Mouse (Mus musculus): ENCODE results near the gene Gsto2.

Gene Gsto2

DNA sequence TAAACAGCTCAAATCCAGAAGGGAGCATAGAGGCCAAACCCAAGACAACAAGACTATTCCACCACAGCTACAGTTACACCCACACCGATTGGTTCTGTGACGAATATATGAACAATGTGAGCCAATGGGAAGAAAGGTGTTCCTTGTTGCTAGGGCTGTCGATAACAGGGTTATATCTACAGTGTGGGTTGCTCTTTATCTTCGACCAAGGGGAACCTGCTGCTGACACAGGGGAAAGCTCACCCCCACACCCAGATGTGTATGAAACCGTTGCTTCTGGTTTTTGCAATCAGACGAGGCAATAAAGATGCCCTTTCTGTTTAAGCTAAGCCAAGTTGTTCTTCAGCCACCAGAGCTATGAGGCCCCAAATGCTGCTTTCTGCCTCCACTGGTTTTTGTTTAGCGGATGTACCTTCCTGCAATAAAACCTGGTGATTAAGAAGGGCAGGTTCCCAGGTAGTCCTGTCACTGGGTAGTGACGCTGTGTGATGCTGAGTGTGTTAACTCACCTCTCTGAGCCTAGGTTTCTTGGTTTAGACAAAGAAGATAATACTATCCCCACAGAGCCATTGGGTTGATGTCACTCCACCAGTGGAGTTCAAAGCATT, 33.2 kb downstream of the Gsto2 start:
- no peak for DNase-seq

DNA sequence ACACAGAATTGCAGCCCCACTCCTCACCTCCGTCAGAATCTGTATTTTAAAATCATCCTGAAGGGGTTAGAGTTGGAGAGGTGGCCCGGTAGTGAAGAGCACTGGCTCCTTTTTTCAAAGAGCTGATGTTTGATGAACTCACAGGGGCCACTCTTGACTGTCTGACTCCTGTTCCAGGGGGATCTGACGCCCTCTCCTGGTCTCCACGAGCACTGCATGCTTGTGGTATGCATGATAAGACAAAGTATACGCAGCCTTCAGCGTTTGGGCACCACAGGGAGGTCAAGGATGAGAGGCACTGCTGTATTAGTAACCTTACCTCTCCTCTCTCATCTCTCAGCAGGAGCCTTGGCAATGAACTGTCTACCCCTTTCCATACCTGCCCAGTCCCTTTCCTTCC, 34.7 kb downstream of the Gsto2 start:
- peak; percentile 71 to 72 for DNase-seq

DNA sequence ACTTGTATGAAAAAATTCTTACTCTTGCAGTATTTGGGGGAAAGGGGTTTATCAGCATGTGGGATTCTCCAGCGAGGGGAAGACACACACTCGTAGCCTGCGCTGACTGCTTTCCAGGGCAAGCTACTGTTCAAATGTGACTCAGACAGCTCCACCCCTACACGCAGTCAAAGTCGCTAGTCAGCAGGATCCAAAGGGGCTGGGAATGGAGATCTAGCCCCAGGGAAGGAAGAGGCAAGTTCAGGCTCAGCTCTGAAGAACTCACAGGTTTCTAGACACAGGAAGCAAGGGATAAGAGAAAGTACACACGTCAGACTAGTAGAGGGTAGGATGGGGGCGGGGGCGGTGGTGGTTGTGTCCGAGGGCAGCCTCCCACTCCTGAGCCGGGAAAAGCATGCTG, 35.2 kb downstream of the Gsto2 start:
- DNase-seq, result no peak

DNA sequence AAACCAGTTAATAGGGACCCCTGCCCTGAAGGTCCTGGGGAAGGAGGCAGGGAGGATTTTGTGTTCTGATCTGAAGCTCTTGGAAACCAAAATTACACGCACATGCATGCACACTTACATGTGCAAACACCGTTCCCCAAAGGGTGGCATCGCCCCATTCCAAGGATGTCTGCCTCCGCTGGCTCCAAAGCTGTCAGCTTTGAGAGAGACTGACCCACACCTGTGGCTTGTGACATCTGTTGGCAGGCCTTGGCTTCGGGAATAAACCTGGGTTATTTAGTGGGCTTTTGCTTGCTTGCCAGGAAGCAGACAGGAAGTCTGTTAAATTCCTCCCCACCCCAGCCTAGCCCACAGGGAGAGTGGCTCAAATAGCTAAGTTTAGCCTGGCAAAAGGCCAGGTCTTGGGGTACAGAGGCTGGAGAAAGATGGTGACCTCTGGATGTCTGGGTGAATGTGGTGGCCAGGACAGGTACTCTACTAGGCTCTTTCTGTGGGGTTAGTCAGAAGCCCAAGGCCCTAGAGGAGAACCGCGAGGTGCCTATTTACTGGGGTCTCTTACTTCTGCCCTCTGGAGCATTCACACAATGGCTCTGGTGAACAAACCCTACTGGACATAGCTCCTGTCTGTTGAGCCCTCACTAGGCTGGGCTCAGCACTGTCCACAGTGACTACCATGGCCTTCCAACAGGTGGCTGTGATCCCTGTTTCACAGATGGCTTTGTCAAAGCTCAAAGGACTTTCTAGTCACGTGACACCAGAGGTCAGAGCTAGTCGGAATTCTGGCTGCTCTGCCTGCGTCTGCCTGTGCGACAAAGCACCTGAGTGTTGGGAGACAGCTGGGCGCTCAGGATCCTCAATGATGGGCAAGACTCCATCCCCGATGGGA, 37.2 kb downstream of the Gsto2 start:
- no peak for DNase-seq

DNA sequence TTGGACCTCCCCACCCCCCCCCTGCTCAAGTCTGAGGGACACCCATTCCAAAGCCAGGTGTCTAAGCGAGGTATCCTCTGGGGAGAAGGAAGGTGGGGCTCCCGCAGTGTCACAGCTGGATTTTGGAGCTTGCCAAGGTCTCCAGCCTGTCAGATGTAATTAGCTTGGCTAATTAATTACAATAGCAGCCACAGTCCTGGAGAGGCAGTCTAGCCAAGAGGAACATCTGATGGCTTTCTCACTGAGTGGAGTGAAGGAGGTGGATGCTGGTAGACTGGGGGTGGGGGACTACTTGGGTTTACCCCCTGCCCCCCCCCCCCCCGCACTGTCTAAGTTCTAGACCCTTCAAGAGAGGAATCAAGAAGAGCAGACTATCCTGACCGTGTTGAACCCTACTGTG, 38.3 kb downstream of the Gsto2 start:
- DNase-seq, result no peak

DNA sequence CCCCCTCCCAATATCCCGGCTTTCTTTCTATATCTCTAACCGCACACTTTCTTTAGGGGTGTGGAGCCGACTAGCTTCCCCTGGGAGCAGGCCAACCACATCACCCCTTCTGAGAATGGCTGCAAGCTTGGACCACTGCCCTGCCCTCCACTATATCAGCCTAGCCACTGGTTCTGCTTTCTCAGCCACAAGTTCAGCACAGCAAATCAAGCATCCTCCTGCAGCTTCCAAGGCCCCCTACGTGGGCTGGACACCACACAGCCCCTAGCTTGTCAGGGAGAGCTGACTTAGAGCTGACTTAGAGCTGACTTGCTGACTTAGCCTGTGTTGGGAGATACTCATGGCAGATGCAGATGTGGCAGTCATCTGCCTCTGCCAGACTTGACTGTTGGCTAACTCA, 39.7 kb downstream of the Gsto2 start:
- DNase-seq, result peak in 1 of 2 experiments; percentile 13

DNA sequence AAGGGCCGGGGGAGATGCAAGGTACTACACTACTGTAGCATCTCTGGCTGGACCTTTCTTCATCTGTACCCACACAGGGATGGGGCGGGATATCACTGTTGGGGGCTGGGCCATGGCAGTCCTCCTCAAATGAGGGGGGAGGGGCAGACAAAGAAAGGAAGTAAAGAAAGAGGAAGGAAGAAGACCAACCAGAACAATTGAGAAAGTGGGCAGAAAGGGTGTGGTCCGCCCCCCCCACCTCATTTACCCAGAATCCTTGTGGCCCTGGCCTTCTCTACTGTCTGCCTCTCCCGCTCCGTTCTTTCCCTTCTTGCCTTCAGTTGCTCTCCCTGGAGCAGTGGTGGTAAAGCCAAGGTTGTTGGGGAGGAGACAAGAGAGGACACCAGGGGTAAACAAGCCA, 40.3 kb downstream of the Gsto2 start:
- peak; percentile 60 to 72 for DNase-seq

DNA sequence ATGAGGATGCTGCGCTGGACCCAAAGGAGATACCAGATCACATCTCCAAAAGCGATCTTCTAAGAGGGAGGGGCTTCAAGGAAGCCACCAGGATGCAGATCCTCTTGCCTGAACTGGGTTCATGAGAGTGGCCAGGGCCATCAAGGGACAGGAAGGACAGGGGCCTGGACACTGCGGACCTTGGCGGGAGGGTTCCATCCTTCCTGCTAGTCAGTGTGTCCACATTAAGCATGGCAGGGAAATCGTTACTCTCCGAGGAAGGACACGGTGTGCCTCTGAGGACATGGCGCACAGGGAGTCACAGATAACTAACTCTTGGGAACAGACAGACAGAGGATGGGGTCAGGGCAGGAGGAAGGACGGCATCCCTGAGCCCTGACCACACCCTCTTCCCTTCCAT, 42.3 kb downstream of the Gsto2 start:
- DNase-seq, result no peak

DNA sequence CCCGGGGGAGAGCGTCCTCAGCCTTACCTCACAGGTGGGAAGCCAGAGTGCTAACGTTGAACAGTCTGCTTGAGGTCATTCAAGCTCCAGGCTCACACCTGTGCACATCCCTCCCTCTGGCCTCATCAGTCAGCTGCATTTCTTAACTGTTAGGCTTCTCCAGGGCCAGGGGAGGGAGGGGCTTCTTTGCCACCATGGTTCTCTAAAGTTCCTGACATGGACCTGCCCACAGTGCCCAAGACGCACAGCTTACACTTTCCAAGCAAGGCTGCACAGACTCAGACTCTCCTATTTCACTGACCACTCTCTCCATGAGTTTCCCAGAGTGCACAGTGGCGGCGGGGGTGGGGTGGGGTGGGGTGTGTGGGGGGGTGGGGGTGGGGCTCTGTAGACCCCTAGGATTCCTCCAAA, 43.6 kb downstream of the Gsto2 start:
- DNase-seq, result peak; percentile 4 to 12

DNA sequence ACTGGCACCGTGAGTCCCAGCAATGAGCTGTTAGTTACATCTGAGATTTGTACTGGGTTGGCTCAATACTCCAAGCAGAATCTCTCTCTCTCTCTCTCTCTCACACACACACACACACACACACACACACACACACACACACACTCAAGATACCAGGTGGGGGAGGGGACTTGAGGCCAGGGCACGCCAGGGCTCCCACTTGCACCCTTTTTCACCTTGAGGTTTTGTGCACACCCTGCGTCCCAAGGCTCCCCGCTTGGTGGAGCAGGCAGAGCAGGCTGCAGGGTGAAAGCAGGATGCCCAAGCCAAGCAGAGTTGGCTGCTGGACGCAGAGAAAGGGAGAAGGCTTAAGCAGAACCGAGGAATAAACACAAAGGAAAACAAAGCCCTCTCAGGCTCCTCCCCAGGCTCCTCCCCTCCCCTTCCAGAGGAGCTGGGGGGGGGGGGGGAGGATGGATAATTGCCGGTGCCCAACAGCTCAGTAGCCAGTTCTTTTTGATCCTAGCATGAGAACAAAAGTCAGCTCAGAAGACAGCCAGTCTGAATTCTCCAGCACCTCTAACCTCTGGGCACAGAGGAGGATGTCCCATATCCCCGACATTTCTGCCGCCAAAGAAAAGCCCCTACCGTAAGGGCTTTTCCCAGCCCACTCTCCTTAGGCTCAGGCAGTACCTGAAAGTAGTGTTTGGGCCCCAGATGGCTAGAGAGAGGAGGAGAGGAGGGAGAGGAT, 44.2 kb downstream of the Gsto2 start:
- DNase-seq, result peak; percentile 48

DNA sequence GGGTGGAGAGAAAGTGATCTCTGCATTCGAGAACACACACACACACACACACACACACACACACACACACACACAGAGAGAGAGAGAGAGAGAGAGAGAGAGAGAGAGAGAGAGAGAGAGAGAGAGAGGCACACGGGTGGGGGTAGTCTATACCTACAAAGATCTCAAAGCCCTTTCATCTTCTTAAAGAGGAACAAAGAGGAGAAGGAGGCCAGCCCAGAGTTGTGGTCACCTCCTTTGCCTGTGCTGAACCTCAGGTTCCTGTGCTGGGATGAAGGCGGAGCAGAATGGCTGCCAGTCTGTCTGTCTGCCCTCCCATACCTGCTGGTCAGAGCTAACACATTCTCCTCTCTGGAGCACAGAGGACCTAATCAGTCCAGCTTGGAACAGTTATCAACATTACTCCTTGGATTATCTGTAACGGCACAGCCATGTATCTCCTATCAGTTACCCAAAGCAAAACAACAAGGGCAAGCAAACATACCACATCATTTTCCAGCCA, 44.8 kb downstream of the Gsto2 start:
- DNase-seq, result peak; percentile 36 to 44

DNA sequence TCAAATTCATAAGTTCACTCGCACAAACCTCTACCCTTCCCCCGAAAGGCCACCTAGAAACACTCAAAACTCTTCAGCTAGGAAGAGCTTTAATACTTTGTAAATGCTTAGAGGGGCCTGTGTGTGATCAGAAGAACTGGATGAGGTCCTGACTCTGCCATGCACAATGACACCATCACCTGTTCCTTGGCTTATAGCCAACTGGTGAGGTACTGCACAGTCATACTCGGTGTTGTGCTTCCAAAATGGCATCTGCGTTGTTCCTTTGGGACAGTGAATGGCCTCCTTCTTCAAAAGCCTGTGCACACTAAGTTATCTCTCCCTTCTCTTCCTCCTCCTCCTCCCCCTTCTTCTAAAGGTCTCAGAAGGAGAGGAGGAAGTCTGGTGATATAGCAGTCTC, 45.4 kb downstream of the Gsto2 start:
- DNase-seq, result peak; percentile 4 to 10

DNA sequence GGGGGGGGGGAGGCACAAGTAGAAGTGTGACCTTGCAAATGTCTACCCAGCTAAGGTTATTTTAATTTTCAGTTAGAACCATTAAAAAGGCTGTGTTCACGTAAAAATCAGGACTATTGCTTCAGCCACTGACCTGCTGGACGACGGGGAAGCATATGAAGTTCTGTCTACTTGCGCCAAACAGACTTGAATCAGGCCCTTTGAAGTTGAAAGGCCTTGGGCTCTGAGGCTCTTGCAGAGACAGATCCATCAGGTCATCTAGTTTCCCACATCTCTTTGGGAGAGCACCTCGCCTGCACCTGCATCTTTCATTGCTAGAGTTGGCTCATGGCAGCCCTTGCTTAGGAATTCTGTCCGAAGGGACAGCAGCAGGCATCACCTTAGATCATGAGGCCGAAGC, 48.0 kb downstream of the Gsto2 start:
- no peak for DNase-seq

DNA sequence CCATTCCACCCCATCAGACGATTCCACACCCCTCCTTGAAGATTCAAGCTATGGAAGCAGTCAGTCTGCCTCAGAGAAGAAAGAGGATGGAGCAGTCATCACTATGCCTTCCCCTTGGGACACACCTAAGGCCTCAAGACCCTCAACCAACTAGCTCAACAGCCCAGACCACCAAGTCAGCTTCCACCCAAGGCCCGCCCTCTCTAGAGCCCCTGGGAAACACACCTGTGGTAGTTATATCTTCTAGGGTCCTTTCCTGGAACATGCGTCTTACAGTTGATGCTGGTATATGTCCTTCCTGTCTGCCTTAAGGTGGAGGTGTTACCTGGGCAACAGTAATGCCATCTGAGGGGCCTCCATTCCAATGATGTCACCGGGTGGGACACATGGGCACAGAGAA, 48.9 kb downstream of the Gsto2 start:
- peak; percentile 4 to 10 for DNase-seq

DNA sequence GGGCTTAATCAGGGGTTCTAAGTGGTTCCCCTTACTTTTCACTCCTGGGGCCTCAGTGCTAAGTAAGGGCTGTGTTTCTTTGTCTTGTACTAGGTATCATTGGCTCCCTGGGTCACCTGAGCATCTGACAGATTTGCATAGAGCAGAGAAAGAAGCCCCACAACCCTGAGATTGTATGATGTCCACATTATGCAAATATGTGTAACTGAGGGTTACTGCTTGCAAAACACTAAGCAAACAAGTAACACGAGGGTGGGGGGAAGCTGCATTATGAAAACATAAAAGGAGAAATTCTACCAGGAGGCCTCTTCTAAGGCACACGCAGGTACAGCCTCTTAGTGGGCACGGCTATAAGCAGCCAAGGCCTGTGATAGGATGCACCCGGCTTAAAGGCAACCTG, 49.9 kb downstream of the Gsto2 start:
- peak; percentile 70 to 78 for DNase-seq

DNA sequence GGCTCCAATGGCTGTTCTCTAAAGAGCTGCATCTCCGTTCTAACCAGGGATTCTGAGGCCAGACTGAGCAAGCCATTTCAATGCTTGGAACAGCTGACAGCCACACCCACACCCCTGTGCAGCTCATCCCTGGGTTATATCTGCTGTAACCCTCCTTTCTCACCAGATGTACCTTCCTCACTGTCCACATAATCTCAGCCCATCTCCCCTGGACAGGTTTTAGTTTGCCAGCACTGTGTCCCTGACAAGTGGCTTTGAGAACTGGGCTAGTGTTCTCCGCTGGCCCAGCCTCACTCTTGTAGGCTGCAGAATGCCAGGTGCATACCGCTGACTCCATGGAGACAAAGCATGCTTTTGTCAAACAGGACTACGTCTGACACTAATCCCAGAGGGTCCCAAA, 52.1 kb downstream of the Gsto2 start:
- DNase-seq, result peak in 1 of 2 experiments; percentile 3

DNA sequence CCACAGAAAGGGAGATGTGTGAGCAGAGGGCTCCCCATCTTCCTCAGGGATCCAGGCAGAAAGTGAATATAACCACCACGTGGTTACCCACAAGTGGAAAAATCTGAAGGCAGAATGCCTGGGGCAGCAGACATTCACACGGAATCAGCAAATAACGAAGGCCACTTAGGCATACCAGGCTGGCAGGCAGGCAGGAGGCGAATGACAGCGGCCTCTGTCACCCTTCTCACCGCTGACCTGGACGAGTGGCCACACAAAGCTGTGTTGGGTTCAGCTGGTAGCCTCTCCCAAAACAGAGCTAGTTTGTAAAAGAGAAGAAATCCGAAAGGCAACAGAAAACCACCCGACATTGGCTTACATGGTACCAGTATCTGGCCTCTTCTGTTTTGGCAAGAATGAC, 52.7 kb downstream of the Gsto2 start:
- DNase-seq, result no peak

DNA sequence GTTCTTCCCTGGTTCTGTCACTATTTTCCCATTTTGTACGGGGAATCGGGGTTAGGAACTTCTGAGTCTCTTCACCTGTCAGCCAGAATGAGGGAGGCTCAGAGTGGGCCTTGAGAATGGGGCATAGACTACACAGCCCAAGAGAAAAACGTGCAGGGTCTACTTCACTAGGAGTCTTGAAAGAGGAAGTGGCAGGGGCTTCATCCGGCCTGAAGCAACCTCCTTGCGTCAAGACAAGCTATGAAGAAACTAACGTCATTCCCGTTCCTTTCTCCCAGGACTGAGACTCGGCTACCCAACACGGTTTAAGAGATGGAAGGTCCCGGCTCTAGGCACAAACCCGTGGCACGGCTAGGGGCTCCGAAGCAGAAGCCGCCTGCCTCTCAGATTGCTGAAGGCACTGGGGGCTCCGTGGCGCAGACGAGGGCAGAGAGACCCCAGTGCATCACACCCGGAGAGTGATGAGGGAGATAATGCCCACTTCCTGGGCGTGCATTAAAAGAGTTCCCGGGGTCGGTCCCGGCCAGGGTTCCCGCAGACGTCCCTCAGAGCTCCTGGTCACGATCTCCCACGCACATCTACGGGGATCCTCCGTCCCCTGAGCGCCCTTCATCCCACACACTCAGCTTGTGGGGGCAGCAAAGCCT, 53.2 kb downstream of the Gsto2 start:
- DNase-seq, result peak; percentile 71

DNA sequence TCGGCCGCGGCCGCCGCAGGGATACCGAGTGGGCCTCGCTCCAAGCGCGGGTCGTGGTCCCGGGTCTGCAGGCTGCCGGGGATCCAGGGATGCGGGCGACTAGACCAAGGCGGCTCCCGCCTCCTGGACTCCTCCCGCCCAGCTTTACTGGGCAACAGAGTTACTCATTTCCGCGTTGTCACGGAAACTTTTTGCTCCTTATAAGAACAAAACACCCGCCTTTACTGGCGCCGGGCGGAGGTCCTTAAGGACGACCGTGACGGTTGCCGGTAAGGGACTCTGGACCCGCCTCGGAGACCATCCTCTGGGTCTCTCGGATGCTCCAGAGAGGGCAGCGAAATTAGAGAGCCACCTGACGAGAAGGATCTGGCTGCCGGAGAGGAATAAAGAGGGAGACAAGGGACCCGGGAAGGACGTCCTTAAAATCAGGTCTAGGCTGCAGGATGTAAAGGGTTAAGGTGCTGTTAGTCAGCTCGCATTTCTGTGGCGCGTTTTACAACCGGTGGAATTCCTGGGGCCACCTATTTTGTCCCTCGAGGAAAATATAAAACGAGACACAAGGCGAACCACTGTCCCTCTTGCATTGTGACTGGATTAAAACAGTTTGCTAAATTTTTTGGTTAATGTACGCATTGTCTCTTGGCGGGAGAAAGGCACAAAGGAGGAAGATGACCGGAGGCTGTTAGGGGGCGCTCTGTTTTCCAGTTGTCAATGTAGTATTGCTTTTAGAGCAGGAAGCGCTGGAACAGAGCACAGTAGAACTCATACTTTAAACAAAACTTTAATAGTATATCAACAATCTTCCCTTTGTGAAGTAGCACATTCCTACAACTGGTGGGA, 54.0 kb downstream of the Gsto2 start, which contains the start of the genes Cfap43 and Itprip:
Cfap43 (minus strand) TSS at position 162 of the 840 bp plus-strand sequence.
Itprip (minus strand) TSS at position 174 of the 840 bp plus-strand sequence.
- DNase-seq, result peak; percentile 84 to 88

DNA sequence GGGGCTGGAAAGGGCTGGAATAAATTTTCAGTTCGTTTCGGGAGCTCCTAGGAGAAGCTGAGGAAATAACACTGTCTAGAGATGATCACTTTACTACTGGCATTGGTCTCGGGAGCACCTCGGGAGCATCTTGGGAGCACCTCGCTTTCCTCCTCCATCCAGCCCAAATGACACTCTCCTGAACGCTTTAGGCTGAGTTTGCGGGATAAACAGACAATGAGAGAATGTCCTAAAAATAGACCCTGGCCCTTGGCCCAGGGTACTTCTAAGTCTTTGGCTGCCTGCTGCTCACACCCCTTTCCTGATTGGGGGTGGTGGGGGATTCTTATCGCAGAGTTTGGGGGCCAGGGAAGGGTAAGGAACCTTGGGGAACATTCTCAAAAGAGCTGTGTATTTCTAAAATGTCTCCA, 54.6 kb downstream of the Gsto2 start:
- no peak for DNase-seq

DNA sequence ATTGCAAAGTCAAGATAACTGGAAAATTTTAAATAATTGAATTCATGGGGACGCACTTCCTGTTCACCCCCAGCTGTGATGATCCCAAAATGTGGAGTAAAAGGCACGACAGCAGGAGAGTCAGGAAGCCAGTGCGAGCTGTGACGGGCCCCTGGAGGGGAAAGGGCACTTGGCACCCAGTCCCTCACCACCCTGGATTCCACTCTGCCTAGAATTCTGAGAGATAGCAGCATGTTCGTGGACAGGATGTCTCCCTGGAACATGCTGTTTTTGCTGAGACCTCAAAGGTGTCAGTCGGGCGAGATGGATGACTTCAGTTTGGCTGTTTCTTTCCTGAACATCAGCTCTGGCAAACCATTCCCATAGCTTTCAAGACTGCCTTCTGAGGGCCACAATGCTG, 60.5 kb downstream of the Gsto2 start:
- no peak for DNase-seq

DNA sequence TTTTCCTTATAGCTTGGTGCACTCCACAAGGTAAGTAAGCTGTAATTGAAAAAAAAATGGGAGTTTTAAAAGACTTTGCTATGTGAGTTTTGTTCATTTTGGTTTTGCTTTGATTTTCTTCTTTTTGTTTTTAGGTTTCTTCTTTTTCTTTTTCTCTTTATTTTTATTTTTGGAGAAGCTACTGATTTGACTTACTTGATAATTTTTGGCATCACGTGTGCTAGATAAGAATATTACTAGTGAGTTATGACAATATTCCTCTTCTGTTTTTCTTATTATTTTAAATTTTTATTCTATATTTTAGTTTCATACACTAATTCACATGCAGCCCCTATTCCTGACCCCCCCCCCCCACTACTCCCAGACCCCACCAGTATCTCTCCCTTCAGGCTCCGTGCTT, 61.7 kb downstream of the Gsto2 start:
- no peak for DNase-seq
